Mouse (Mus musculus) small intestine, adult 2 months (tissue): ENCODE measurements around the gene Prkd2. TPM values are rescaled to one million over a fixed set of nuclear protein-coding genes. Genes with fewer than 3 reads are reported as not detected.

Source experiments
- H3K27ac ChIP-seq: fragments of 200-500 bp; 2 replicates; pipeline ENCODE4 v1.5.1; 2012; ENCODE audit warnings: low read depth, low read length, control low read depth, inconsistent platforms; ENCODE audit not compliant: insufficient read depth
- H3K27me3 ChIP-seq: fragments of 200-500 bp; 2 replicates; pipeline ENCODE4 v1.6.1; 2012; ENCODE audit warnings: mild to moderate bottlenecking, moderate library complexity, low read length, inconsistent platforms; ENCODE audit not compliant: control insufficient read depth, insufficient read depth
- H3K36me3 ChIP-seq: fragments of 200-500 bp; 2 replicates; pipeline ENCODE4 v1.6.1; 2012; ENCODE audit warnings: mild to moderate bottlenecking, low read length, control low read depth, inconsistent platforms; ENCODE audit not compliant: control insufficient read depth, insufficient read depth
- H3K4me1 ChIP-seq: fragments of 200-500 bp; 2 replicates; pipeline ENCODE4 v1.6.1; 2012; ENCODE audit warnings: low read length, inconsistent platforms, mixed read lengths; ENCODE audit not compliant: control insufficient read depth, insufficient read depth, insufficient read length
- H3K4me3 ChIP-seq: fragments of 200-500 bp; 2 replicates; pipeline ENCODE4 v1.5.1; 2012; ENCODE audit warnings: low read depth, mild to moderate bottlenecking, control low read depth, inconsistent platforms, low read length, moderate library complexity
- CTCF ChIP-seq: fragments of 200-500 bp; IDR thresholded peaks from 2 replicates; pipeline ENCODE4 v1.5.1; 2012; ENCODE audit warnings: low read depth, mild to moderate bottlenecking, control low read depth, inconsistent platforms, low read length, moderate library complexity, mixed read lengths; ENCODE audit not compliant: insufficient replicate concordance, insufficient read length; ENCODE audit errors: extremely low read depth
- POLR2A ChIP-seq: fragments of 200-500 bp; IDR thresholded peaks from 2 replicates; pipeline ENCODE4 v1.6.1; 2012; ENCODE audit warnings: low read depth, mild to moderate bottlenecking, control low read depth, inconsistent platforms, low read length, moderate library complexity
- WGBS: fragments of 180-500 bp; shearing (Covaris S2); methylation state at CpG from one replicate; pipeline ENCODE4 v1.1.7; 2018; 5-methylcytosine and 5-hydroxymethylcytosine counted together
- polyA plus RNA-seq: library from polyadenylated mRNA; depleted of rRNA; stranded (reverse); fragments of >200 nt; gene quantifications from 2 replicates; pipeline ENCODE4 v1.2.3, GENCODE M21; 2012

The Prkd2 gene
- polyA plus RNA-seq, 1 experiment = 44.0 TPM

DNA sequence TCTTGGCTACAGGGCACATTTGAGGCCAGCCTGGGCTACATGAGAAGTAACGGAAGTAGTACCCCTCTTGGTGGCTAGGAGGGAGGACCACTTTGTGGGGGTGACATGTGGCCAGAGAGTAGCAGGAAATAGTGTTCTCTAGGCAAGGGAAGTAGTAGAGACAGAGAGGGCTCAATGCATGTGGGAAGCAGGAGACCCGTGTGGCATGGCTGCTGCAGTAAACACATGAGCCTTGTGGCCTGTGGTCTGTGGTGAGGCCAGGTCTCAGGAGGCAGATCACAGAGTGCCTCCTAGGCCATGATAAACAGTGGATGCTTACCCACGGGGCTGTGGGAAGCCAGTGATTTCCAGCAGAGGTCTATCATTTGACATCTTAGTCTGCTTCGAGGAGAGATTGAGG, 15.4 kb upstream of the Prkd2 start:
- 72% methylated on average over 4 of the region's 4 CpGs for WGBS
- H3K27ac ChIP-seq = no peak overlapping the region
- H3K4me3 ChIP-seq = no peak overlapping the region
- 0 out of 2 replicates have a peak, but pooled peaks cover 2% of the 10 kb centered on the region for H3K4me1 ChIP-seq
- peaks cover 69% of the 10 kb centered on the region for H3K36me3 ChIP-seq
- no peak for TF ChIP-seq CTCF
- TF ChIP-seq POLR2A = no peak
- no peaks in the 10 kb centered on the region for H3K27me3 ChIP-seq

DNA sequence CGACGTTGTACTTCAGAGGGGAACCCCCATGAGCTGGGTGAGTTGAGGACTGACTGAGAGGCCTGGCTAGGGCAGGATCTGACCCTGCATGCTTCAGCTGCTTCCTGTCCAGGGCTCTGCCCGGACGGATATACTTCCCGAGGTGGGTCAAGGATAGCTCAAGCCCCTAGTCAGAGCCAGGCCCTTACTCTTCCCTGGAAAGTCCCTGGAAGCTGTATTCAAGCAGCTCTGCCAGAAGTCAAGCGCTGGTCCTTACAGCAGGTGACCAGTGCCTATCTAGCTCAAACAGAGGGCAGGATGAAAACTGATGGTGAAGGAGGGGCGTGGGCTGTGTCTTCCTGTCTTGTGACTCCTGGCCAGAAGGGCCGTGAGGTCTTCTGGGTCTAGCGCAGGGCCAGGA, 12.3 kb upstream of the Prkd2 start:
- H3K27ac ChIP-seq = no peak overlapping the region
- H3K36me3 ChIP-seq = peaks cover 73% of the 10 kb centered on the region
- H3K27me3 ChIP-seq = no peaks in the 10 kb centered on the region
- no peak overlapping the region for H3K4me3 ChIP-seq
- 0 out of 2 replicates have a peak, but pooled peaks cover 2% of the 10 kb centered on the region for H3K4me1 ChIP-seq
- TF ChIP-seq POLR2A (no peak), CTCF (no peak)
- WGBS = 86% methylated on average over 9 of the region's 9 CpGs

GRCm38 (mm10) chr7:16837916-16838803, 4.5 kb upstream of the Prkd2 start:
- Histone ChIP-seq H3K4me3 (no peak overlapping the region), H3K27ac (no peak overlapping the region), H3K36me3 (peaks cover 41% of the 10 kb centered on the region), H3K4me1 (peaks cover 11% of the 10 kb centered on the region), H3K27me3 (no peaks in the 10 kb centered on the region)
- TF ChIP-seq POLR2A = no peak
- TF ChIP-seq CTCF = no peak
- WGBS = 87% methylated on average over 18 of the region's 18 CpGs

DNA sequence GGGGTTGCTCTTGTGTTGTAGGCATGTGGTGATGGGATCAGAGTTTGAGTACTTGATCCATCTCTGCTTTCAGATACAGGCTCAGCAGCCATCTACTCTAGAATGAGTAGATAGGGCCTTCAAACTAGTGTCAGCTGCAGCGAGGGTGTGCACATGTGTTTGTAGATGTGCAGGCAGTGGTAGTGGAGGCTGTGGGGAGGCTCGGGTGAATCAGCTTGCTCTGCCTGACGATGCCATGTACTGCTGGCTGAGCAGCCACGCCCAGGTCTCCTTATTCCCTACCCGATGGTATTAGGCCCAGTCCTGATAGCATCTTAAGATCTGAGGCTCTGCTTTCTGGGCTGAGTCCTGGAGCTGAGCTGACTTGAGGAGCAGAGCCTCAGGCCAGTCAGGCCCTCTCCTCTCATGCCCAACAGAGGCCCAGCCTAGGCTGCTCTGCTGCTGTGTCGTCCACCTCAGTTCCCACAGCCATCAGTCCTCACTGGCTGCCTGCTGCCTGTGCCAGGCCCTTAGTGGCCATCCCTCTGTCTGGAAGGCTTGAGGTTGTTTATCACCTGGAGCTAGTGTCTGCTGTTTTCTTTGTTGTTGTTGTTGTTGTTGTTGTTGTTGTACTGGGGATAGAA, 3.8 kb upstream of the Prkd2 start:
- Histone ChIP-seq H3K4me1 (peaks cover 13% of the 10 kb centered on the region), H3K4me3 (no peak overlapping the region), H3K27ac (no peak overlapping the region), H3K27me3 (no peaks in the 10 kb centered on the region), H3K36me3 (peaks cover 37% of the 10 kb centered on the region)
- no peak for TF ChIP-seq CTCF
- WGBS = 60% methylated on average over 6 of the region's 6 CpGs

GRCm38 (mm10) chr7:16839427-16840108, 3.1 kb upstream of the Prkd2 start:
- Histone ChIP-seq H3K27me3 (no peaks in the 10 kb centered on the region), H3K4me3 (no peak overlapping the region), H3K4me1 (peaks cover 16% of the 10 kb centered on the region), H3K36me3 (peaks cover 32% of the 10 kb centered on the region), H3K27ac (no peak overlapping the region)
- WGBS = 92% methylated on average over 12 of the region's 12 CpGs
- TF ChIP-seq CTCF (no peak), POLR2A (no peak)

DNA sequence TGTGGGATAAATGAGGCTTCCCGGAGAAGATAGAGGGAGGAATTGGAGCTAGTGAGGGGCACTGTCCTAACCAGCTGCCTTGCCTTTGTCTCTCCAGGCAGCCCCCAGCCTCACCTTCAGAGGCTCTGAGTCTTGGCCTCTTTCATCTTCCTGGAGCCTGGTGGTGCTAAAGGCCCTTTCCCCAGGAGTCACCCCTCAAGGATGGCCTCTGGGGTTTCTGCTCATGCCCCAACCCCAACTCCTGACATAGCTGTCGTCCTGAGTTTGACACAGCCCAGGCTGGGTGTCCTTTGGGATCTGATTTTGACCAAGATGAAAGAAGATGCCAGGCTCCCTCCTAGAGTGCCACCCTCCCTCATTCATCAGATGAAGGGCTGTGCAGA, 2.6 kb upstream of the Prkd2 start:
- Histone ChIP-seq H3K27me3 (no peaks in the 10 kb centered on the region), H3K27ac (no peak overlapping the region), H3K4me1 (peaks cover 16% of the 10 kb centered on the region), H3K4me3 (no peak overlapping the region), H3K36me3 (peaks cover 26% of the 10 kb centered on the region)
- TF ChIP-seq POLR2A (no peak), CTCF (no peak)
- WGBS = 86% methylated on average over 2 of the region's 2 CpGs

GRCm38 (mm10) chr7:16841078-16841477, 1.6 kb upstream of the Prkd2 start:
- Histone ChIP-seq H3K4me3 (no peak overlapping the region), H3K4me1 (peaks cover 20% of the 10 kb centered on the region), H3K27me3 (no peaks in the 10 kb centered on the region), H3K27ac (peak overlapping the region; percentile 83), H3K36me3 (peaks cover 23% of the 10 kb centered on the region)
- WGBS = 77% methylated on average over 4 of the region's 4 CpGs
- TF ChIP-seq POLR2A (no peak), CTCF (no peak)
